Mouse (Mus musculus) heart, postnatal 10 days (tissue): ENCODE results near the gene Smpd3. TPM values are rescaled to one million over a fixed set of nuclear protein-coding genes. Genes with fewer than 3 reads are reported as not detected.
A peak's percentile ranks its signal among the peaks of the same experiment; 100 is the strongest.

Experiments
- DNase-seq, 2 experiments: peaks; one replicate each; pipeline ENCODE4 v3.0.0; 2021
- intact Hi-C: fragments of 180-260 bp; cut with DNase I; formaldehyde crosslinking; loops from one replicate; pipeline ENCODE4 v1.15.1; 2025
- total RNA-seq, 2 experiments: library from RNA; stranded (reverse); gene quantifications; 2 replicates each; pipeline ENCODE4 v1.2.3; 2021

Gene Smpd3
- total RNA-seq, 2 experiments from 2014 or later, result 4.8 to 5.0 TPM

GRCm38 (mm10) chr8:106298261-106298660 lies 39.5 kb downstream of the Smpd3 start:
- intact Hi-C loops, result no loop called here
- DNase-seq, result peak; percentile 64 to 72

- no peak for DNase-seq
- intact Hi-C loops, result no loop called here
Observed at GRCm38 (mm10) chr8:106292484-106293396, 45.0 kb downstream of the Smpd3 start.

GRCm38 (mm10) chr8:106289464-106289863 lies 48.3 kb downstream of the Smpd3 start:
- intact Hi-C loops, result no loop called here

GRCm38 (mm10) chr8:106288732-106289131 lies 49.1 kb downstream of the Smpd3 start:
- no peak for DNase-seq
- intact Hi-C loops, result no loop called here

More at GRCm38 (mm10) chr8:106289464-106289863, 48.3 kb downstream of the Smpd3 start:
- DNase-seq, result no peak

GRCm38 (mm10) chr8:106287445-106287844 lies 50.3 kb downstream of the Smpd3 start:
- intact Hi-C loops, result no loop called here
- no peak for DNase-seq

GRCm38 (mm10) chr8:106280844-106281243 lies 56.9 kb downstream of the Smpd3 start:
- no peak for DNase-seq
- intact Hi-C loops, result no loop called here

- intact Hi-C loops, result no loop called here
- DNase-seq, result no peak
Observed at GRCm38 (mm10) chr8:106280154-106280553, 57.6 kb downstream of the Smpd3 start.

GRCm38 (mm10) chr8:106278367-106279042 lies 59.3 kb downstream of the Smpd3 start:
- no peak for DNase-seq

GRCm38 (mm10) chr8:106276709-106277317 lies 61.0 kb downstream of the Smpd3 start:
- DNase-seq, result no peak
- intact Hi-C loops, result no loop called here

More at GRCm38 (mm10) chr8:106278367-106279042, 59.3 kb downstream of the Smpd3 start:
- intact Hi-C loops, result no loop called here

- intact Hi-C loops, result no loop called here
- DNase-seq, result no peak
Observed at GRCm38 (mm10) chr8:106273468-106273867, 64.3 kb downstream of the Smpd3 start.

GRCm38 (mm10) chr8:106271378-106271777 lies 66.4 kb downstream of the Smpd3 start:
- intact Hi-C loops, result no loop called here

GRCm38 (mm10) chr8:106270804-106271203 lies 67.0 kb downstream of the Smpd3 start:
- intact Hi-C loops, result no loop called here
- DNase-seq, result no peak

More at GRCm38 (mm10) chr8:106271378-106271777, 66.4 kb downstream of the Smpd3 start:
- DNase-seq, result peak in 1 of 2 experiments; percentile 18

GRCm38 (mm10) chr8:106268710-106269346 lies 69.0 kb downstream of the Smpd3 start:
- no peak for DNase-seq
- intact Hi-C loops, result no loop called here

GRCm38 (mm10) chr8:106265398-106265797 lies 72.4 kb downstream of the Smpd3 start:
- intact Hi-C loops, result no loop called here

GRCm38 (mm10) chr8:106263928-106264327 lies 73.9 kb downstream of the Smpd3 start:
- intact Hi-C loops, result loop anchor here (5.0 kb wide), 1 partner anchor 138 kb away; no protein-coding TSS in a partner anchor

More at GRCm38 (mm10) chr8:106265398-106265797, 72.4 kb downstream of the Smpd3 start:
- DNase-seq, result no peak

GRCm38 (mm10) chr8:106262343-106262742 lies 75.4 kb downstream of the Smpd3 start:
- intact Hi-C loops, result loop anchor here (5.0 kb wide), 1 partner anchor 140 kb away; no protein-coding TSS in a partner anchor
- peak; percentile 23 to 31 for DNase-seq

More at GRCm38 (mm10) chr8:106263928-106264327, 73.9 kb downstream of the Smpd3 start:
- no peak for DNase-seq

GRCm38 (mm10) chr8:106260894-106261293 lies 76.9 kb downstream of the Smpd3 start:
- intact Hi-C loops, result loop anchor here (5.0 kb wide), 1 partner anchor 141 kb away; no protein-coding TSS in a partner anchor
- no peak for DNase-seq

- intact Hi-C loops, result loop anchor here (2.0 to 5.0 kb wide), 2 partner anchors 75 to 143 kb away; no protein-coding TSS in a partner anchor
- DNase-seq, result no peak
Observed at GRCm38 (mm10) chr8:106259579-106260255, 78.1 kb downstream of the Smpd3 start.

GRCm38 (mm10) chr8:106258169-106258568 lies 79.6 kb downstream of the Smpd3 start:
- DNase-seq, result peak in 1 of 2 experiments; percentile 19
- intact Hi-C loops, result loop anchor here (2.0 kb wide), 1 partner anchor 77 kb away; no protein-coding TSS in a partner anchor
